Mouse (Mus musculus): ENCODE data around the gene Slit1.
A peak's percentile ranks its signal among the peaks of the same experiment; 100 is the strongest.

Slit1 gene

DNA sequence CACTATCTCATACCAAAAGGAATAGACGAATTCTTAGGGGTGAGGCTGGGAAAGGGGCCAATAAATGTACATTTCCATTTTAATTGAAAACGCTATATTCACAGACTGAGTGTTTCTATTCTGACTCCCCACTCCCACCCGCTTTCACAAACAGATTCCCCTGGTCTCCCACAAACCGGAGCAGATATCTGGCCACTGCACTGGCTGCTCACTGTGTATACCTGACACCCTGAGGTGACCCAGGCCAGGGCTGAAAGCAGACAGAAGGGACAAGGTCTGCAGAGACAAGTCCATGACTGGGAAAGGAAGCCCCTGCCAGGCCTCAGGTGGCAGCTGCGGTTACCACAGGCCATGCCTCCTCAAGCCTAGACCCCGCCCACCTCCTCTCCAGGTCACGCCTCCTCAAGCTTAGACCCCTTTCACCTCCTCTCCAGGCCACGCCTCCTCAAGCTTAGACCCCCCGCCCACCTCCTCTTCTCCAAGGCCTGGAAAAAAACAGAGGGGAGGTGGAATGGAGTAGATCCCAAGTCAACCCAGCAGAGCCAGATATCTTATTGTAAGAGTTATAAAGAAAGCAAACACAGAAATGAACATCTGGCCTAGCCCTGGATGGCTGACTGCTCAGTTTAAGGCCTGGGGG is 18.5 kb downstream of the Slit1 start:
- no peak for DNase-seq (ENCODE audit: low read depth, low spot score)

DNA sequence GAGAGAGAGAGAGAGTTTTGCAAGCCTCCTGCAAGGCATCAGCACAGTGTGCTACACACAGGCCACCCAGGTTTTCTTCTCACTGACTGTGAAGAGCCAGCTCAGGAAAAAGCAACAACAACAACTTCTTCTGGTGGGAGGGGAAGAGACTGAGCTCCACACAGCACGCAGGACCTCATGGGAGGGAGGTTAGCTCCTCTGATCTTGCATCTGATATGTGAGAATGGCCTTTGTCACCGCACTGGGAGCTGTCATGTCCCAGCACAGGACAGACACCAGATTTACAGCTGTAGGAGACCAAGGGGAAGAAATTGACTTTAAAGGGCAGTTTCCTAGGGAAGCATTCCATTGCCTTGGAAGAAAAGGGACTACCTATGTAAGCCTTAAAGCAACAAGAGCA is 20.1 kb downstream of the Slit1 start:
- no peak for DNase-seq (ENCODE audit: low read depth, low spot score)

DNA sequence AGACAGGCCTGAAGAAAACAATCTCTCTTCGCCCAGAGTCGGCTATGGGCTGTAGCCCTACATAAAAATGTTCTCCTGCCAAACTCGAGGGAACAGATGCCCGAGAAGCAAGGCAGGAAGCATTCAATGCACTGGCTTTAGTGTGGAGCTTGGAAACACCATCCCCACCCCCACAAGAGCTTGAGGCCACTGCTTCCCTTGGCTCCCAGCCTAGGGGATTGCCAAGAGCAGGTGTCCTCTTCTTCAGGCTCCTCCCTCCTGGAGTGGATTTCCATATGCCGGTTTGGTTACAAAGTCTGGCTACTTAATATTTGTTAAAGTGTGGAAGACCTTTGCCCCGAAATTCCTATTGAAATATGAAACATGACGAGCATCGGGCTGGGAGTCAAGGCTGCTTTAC is 24.0 kb downstream of the Slit1 start:
- no peak for DNase-seq (ENCODE audit: low read depth, low spot score)

DNA sequence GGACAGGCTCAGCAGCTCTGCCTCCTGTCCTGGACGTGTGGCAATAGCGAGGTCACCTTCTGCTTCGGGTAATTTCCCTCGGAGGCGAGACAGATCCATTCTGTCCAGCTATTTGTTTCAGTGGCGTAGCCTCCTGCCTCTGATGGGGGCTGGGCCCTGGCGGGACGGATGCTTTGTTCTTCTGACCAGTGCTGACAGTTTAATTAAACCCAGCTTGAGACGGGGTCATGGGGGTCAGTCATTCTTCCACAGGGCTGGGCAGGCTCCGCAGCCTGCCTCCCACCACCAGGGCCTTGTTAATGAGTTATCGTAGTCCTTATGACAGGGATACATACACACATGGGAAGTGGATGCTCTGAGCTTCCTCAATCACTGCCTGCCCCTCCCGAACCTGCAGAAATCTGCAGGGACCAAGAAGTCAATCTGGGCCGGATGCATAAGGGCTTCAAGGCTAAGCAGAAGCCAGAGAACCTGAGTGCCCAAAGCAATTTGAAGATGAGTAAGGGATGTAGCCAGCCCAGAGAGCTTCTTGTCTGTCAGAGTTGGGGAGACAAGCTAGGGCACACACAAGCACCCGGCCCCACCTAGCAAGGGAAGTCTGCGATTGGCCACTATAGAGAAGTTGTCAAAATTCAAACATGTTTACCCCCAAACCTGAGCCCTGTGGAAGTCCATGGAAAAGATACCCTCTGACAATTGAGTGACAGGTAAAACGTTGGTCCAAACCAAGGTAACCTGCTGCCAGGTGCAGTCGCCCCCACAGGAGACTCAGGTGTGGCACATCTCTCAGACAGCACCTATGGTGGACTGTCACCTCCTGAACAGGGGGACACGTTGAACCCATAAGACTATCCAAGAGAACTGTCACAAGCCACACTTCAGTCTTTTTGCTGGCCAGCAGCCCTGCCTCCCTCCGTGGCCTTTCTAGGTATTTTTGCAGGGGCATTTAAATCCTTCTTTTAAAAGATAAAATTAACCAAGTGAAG is 26.9 kb downstream of the Slit1 start:
- DNase-seq (ENCODE audit: low read depth, low spot score), result no peak

DNA sequence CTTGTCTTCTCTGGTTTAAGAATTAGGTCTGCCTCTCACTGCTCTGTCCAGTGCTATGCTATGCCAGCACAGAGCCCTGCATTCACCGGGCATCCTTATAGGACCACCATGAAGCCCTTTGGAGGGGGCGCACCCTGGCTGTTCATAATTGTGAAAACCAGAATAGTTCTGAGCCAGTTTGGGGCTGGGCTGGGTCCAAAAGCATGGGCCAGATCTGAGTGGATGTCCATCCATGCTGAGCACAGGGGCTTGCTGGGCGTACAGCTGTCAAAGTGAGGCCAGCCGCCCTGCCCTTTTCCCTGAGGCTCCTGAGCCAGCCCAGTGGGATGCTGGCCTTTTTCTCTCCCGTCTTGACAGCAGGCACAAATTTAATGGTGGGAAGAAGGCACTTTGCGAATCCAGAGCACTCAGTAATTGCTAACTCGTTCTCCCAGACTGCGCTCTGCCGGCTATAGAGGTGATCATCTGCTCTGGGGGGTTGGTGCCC is 29.0 kb downstream of the Slit1 start:
- no peak for DNase-seq (ENCODE audit: low read depth, low spot score)

DNA sequence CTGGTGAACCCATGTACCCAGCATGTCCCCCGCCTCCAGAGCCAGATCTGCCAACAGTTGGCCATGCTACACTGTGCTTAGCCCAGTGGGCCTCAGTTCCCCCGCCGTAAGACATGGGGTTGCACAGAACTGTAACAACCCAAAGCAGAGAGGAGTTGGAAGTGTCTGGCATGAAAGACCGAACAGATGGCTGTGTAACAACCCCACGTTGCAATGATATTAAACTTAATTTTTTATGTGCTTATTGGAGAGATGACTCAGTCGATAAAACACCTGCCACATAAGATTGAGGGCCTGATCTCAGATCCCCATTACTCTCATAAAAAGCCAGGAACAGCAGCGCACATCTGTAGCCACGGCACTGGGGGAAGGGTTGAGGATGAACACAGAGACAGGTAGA is 30.6 kb downstream of the Slit1 start:
- no peak for DNase-seq (ENCODE audit: low read depth, low spot score)

DNA sequence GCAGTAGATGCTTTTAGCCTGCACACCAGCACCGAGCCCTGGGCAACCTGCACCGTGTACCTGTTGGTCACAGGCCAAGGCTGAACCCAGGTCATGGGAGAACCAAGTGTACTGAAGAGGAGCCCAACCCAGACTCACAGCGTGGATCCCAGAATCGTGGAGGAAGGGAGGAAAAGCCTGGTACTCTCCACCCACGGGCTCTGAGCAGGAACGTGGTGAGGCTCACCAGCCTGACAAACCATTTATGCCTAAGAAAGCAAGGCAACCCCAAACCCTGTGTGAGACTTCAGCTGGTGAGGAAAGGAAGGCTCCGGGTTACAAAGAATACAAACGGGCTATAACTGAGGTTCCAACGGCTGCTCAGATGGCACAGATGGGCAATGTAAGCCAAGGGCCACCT is 31.8 kb downstream of the Slit1 start:
- no peak for DNase-seq (ENCODE audit: low read depth, low spot score)

DNA sequence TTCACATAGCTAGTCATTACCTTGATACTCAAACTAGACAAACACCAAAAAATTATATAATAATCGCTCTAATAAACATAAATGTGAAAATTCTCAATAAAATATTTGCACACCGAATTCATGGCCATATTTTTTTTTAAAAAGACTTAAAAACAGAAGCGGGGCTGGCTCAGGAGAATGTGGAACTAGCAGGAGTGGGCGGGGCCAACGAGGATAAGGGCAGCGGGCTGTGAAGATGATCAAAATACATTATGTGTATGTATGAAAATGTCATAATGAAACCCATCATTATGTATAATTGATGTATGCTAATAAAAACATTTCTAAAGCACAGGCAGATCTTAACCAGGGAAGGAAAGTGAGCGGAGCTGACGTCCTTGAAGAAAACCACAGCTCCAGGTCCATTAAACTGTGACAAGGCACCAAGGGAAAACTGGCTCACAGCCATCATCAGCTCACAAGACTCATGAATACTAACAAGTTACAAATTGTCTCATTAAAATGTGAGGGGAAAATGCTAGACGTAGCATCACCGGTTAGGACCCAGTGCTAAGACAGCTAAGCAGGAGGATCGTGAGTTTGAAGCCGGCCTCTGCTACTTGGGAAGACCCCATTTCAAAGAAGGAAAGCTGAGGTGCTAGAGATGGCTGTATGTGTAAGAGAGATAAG is 33.8 kb downstream of the Slit1 start:
- DNase-seq (ENCODE audit: low read depth, low spot score), result no peak

DNA sequence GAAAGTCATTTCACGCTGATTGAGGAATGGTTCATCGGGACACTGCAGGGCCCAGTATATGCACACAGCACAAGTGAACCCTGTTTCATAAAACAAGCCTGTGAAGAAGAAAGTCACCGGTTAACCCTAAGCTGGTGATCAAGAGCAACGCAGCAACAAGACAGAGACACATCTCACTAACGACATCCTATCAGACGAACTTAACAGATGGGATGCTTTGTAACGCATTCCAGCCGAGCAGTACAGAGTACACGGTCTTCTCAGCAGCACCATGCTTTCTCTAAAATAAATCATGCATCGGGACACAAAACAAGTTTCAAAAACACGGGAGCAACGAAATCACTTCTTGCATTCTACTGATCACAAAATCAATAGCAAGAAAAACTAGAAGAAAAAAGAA is 35.6 kb downstream of the Slit1 start:
- no peak for DNase-seq (ENCODE audit: low read depth, low spot score)

DNA sequence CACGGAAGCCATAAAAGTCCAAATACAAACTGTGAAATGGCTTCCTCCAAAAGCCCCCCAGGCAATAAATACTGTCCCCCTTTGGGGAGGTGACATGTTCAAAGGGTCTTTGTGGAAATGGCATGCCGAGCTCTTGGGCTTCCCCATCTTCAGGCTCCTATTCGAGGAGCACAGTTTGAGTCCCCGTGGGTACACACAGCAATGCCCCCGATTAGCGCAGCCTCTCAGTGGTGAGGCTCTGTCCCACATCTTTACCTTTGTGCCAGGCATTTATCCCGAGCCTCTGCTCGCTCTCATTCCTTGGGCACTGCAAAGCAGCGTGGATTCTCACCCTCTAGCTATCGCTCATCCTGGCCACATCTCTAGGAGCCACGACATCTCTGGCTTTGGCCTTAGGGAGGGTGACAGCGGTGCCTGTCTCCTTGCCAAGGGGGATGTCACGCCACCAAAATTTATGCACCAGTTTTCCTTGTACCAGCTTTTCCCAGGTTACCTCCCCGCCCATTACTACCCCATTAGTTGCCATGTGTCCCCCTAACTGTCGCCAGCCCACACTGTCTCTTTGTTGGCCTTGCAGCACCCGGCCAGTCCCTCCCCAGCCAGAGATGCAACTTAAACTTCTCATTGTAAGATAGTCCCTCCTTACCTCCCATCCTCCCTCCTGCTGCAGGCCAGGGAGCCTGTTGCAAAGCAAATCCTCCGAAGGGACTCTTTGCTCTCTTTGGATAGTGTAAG is 37.2 kb downstream of the Slit1 start:
- no peak for DNase-seq (ENCODE audit: low read depth, low spot score)

DNA sequence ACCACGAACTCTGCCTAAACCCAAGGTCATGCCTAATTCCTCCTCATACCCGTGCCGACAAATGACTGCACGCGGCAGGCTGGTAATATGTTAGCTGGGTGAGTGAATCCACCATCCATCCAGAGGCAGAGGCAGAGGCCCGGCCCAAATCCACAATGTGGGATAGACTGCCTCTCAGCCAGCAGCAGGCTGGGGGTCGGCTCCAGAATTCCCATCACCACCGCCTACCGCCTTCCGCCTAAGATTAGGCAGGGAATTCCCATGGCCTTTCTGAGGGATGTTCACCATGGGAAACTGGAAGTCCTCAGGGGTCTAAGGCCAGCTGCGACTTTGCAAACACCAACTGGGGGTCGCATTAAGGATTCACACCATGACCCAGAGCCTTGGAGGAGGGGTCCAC is 38.0 kb downstream of the Slit1 start:
- DNase-seq (ENCODE audit: low read depth, low spot score), result no peak

DNA sequence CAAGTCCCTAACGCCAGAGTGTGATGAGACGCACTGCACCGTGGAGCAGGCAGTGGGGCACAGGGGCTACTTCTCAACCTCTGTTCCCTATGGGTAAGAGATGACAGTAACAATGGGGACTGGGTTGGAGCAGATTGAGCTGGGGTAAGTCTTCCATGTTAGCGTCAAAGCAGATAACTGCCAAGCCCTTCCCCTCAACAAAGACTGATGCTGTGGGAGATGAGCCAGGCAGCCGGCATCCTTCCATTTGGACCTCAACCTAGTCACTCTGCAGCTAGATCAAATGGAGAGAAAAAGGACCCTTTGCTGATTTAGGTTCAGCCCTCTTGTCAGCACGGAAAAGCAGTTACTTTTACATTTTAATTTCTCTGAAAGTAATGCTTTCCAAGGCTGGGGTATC is 40.8 kb downstream of the Slit1 start:
- no peak for DNase-seq (ENCODE audit: low read depth, low spot score)

DNA sequence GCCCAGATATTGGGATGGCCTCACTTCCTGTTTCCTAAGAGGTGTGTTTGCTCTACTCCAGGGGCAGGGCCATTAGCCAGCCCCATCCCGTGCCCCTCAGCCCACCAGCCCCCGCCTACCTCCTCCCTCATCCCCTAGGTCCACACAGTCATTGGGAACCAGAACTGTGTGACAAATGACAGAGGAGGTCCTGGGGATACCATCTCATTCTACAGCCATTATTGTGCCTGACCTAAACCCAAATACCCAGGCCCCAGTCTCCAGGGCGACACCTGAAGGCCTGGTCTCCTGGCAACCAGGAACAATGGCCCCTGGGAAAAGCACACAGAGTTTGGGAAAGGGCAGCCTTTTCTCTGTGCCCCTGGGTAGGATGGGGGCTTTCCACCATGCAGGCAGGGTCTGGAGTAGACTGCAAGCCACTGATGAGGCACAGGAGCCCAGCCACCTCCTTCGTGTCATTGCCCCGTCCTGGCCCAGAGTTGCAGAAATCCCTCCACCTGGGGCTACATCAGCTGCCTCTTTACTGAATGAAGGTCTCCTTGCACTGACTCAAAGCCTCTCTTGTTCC is 44.5 kb downstream of the Slit1 start:
- no peak for DNase-seq (ENCODE audit: low read depth, low spot score)

DNA sequence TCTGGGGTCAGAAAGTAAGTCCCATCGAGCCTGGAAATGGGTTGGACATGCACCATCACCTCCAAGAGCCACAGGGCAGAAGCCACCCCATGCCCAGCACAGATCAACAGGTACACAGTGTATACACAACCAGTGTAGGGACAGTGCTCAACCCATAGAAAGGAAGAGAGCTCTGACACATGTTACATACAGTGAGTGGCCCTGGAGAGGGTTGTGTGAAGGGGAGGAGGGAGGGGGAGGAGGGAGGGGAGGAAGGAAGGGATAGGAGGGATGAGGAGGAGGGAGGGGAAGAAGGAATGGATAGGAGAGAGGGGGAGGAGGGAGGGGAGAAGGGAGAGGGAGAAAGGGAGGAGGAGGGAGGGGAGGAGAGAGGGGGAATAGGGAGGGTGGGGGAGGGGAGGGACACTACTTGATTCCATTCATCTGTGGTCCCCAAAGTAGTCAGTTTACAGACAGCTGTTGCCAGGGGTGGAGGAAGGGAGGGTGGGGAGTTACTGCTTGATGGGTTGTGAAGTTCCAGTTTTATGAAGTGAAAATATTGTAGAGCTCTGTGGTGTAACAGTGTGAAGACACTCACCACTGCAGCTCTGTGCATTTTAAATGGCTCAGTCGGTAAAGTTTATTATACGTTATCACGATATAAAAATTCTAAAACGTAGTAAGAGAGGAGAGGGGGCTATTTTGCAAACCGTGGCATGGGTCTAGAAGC is 45.5 kb downstream of the Slit1 start:
- no peak for DNase-seq (ENCODE audit: low read depth, low spot score)

DNA sequence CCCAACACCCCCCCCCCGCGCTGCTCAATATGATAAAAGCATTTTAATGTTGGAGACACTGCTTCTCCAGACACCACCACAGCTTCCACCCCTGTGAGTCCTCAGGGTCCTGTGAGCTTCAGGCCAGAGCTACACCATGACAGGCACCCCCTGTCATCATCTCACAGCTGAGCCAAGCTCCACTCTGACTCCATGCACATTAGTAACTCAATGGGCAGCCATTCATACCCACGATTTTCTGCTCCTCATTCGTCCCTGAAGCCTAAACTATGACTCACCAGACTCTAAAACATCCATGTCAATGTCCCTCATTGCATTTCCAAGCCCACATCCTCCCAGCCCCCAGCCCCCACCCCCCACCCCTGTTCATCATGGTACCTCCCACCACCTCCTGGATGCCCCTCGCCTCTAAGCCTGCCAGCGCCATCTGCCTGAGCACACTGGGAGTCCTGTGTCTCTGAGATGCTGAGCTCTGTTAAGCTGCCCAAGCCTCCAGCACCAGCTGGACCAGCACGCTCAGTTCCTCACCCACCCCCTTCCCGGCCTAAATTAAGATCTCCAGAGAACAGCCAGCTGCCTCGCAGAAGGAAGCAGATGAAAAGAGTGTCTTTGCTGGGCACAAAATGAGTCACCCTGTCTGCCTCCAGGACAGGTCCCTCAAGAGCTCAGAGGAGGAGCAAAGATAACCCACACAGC is 46.2 kb downstream of the Slit1 start:
- DNase-seq (ENCODE audit: low read depth, low spot score), result peak; percentile 96

DNA sequence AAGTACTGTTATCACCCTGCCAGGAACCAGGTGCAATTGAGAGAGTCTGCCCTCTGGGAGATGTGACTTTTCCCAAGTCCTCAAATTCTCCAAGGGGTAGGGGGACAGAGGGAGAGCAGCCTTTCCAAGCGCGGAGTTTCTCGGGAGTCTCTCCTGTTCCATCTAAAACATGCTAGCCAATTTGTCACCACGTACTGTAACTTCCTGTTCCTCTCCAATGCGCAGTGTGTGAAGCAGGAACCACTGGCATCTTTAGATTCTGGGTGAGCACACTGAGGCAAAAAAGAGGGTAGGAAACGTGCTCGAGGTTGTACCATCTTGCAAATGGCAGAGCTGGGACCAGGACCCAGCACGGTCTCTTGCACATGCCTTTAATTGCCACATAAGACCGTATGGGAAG is 47.0 kb downstream of the Slit1 start:
- no peak for DNase-seq (ENCODE audit: low read depth, low spot score)

DNA sequence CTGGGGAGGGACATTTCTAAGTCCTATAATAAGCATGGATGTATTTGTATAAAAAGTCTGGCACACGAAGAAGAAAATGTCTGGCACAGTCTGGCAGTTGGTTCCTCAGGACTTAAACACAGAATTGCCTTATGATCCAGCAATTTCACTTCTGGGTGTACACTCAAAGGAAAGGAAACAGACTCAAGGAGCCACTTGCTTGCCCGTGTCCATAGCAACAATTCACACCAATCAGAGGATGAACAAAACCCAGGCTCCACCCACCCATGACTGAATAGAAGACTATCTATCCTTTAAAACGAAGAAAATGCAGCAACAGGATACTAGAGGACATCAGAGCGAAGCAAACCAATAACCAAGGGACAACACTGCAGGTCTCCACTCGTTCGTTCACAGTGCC is 48.4 kb downstream of the Slit1 start:
- DNase-seq (ENCODE audit: low read depth, low spot score), result peak; percentile 77

DNA sequence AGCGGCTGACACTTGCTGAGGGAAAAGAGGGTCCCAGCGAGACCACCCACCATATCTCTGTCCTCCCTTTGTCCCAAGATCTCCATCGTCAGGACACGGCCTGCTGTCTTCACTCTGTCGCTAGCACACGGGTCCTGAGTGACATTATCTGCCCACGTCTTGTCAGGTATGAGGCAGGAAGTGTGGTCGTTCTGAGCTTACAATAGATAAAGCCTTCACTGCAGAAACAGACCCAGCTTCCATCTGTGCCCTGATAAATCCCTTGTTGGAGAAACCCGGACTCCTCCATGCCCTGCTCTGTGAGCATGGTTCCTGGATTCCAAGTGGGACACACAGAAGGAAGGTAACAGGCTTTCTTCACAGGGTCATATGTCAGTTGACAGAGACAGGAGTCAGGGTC is 48.9 kb downstream of the Slit1 start:
- no peak for DNase-seq (ENCODE audit: low read depth, low spot score)

DNA sequence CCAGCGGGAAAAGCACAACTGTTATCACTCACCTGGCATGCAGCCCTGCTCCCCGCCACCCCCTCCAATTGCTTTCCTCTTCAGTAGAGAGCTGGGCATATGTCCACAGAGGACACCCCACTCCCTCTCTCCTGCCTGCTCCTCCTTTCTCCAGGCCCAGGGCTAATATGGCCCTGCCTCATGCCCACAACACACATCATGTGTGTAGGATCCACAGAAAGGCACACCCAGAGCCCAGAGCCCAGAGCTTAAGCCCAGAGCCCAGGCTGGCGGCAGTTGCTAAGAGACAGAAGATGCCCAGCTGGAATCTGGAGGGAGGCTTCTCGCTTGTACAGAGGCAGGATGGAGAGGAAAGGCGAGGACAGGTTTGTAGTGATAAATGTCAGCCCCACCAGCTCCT is 49.7 kb downstream of the Slit1 start:
- DNase-seq (ENCODE audit: low read depth, low spot score), result no peak

DNA sequence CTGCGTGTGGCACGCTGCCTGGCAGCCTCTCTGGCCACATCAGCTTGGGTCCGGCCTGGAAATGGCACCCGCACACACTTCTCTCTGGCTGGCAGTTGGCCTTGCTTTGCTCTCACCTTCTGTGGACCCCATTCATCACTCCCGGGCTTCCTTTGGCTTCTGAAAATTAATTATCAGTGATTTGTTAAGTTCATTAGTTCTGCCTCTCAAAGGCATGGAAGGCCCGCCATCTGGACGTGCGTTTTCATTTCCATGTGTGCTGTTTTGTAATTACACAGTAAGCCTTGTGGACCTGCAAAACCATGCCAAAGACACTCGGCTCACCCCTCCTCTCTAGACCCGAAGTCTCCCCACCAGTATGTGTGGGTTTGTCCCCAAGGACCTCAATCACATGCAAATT is 53.4 kb downstream of the Slit1 start:
- DNase-seq (ENCODE audit: low read depth, low spot score), result no peak
